Mouse (Mus musculus) granulocyte monocyte progenitor cell, adult 5-6 weeks (primary cell): ENCODE measurements around the gene Panx3. TPM values are rescaled to one million over a fixed set of nuclear protein-coding genes. Genes with fewer than 3 reads are reported as not detected.

ENCODE experiments used
- ATAC-seq: replicated peaks from 2 replicates; pipeline ENCODE4 v1.8.0; 2016; ENCODE audit warnings: mild to moderate bottlenecking, moderate TSS enrichment, inconsistent platforms; ENCODE audit not compliant: poor library complexity, severe bottlenecking
- total RNA-seq, 2 experiments: library from RNA; stranded (forward) in 1 of 2; stranded (reverse) in 1 of 2; fragments of 200-712, 200-1000 nt in 1 of 2; fragments of >200 nt in 1 of 2; fragmentation: Nextera tagmentation in 1 of 2; gene quantifications; 2 replicates each; pipeline ENCODE4 v1.2.3; 2014 to 2017

Gene Panx3
- total RNA-seq, 2 experiments from 2014 or later: not detected

DNA sequence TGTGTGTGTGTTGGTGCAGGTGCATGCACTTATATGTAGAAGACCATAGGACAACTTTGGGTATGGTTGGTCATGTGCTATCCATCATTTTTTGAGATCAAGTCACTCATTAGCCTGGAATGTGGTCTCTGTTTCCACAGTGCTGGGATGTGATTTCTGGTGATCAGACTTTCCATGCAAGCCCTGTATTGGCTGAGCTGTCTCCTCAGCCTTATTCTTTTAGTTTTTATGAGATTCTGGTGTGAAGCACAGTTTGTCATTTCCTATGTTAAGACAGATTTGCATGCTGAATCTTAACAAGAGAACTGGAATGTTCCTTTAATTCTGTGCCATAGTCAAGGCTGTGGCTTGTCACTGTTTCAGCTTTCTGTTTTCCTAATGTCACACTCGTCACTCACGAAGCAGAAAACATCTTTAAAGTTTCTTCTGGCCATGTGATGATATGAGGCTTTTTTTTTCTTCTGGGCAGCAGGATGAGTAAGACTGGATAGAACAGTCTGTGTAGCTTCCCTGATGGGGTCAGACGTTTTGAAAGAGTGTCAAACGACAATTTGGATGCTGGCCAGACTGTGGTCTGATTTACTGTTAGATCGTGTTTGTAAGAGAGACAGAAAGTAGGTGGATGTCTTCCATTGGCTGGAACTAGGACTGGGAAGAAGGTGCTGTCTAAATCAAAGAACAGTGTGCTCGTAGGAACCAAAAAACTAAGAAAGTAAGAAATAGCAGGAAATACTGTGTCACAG, 32.1 kb downstream of the Panx3 start:
- ATAC-seq: no peak

GRCm38 (mm10) chr9:37636335-37636734, 32.7 kb downstream of the Panx3 start:
- peak; percentile 94 for ATAC-seq

DNA sequence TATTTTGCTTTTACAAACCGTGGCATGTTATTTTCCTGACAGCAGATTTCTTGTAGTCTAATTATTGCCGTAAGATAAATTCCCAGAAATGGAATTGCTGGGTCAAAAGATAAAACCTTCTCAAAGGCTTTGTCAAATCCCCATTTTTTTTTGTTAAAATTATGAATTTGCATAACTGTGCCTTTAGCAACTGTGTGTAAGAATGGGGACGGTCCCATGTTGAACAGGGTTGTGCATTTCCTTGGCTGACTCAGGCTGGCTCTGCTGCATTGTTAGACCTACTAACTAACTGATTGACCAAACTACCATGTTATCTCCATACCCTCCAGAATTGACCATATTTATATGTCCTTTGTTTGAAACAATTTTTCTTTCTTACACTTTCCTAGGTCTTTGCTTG, 34.8 kb downstream of the Panx3 start:
- no peak for ATAC-seq

- no peak for ATAC-seq
These were observed 36.7 kb downstream of the Panx3 start for GRCm38 (mm10) chr9:37632305-37632704.

DNA sequence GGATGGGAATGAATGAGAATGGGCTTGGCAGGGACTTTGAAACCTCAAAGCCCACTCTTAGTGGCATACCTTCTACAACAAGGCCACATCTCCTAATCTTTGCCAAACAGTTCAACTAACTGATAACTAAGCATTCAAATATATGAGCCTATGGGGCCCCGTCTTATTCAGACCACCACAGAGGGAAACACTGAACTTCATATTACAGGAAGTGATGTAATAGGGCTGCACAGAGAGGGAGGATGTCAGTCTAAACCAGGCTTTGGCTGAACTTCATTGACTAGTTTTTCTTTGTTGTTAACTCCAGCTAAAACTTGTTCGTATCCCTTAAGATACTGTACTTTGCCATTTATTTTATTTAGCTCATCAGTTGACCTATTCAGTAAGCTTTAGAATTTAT, 39.1 kb downstream of the Panx3 start:
- peak; percentile 63; the same call in 1 of the 2 replicates for ATAC-seq

DNA sequence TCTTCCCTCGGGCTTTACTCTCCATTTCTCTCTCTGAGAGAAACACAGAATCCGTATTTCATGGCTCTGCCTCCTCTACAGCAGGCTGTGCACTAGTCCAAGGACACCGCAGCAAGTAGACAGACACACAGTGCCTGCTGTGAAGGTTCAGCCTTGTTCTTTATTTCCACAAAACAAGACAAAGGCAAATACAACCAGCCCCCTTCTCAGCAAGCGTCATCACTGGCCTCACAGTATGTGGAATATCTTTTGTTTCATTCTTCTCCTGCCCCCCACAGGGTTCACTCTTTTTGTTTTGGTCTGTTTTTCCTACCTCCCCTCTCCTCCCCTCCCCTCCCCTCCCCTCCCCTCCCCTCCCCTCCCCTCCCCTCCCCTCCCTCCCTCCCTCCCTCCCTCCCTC, 40.5 kb downstream of the Panx3 start:
- ATAC-seq: no peak

GRCm38 (mm10) chr9:37627263-37627662, 41.8 kb downstream of the Panx3 start:
- no peak for ATAC-seq

DNA sequence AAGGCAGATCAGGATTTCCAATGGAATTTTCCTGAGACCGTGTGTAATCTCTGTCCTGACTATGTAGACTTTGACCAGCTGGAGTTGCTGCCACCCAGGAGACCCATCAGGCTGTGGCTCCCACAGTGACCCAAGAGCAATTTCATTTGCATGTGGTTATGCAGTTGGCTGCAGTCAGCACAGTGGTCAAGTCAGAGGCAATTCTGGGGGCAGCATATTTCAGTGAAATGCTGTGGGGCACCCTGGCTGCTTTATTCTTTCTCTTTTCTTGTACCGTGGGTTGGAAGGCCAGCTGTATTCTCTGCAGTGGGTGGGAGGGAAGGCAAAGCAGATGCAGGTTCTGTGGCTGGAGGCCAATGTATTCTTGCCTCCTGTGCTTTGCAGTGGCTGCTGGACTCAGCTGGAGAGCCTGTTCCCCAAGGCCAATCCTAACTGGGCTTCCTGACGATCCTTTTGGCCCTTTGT, 42.9 kb downstream of the Panx3 start:
- ATAC-seq: no peak

DNA sequence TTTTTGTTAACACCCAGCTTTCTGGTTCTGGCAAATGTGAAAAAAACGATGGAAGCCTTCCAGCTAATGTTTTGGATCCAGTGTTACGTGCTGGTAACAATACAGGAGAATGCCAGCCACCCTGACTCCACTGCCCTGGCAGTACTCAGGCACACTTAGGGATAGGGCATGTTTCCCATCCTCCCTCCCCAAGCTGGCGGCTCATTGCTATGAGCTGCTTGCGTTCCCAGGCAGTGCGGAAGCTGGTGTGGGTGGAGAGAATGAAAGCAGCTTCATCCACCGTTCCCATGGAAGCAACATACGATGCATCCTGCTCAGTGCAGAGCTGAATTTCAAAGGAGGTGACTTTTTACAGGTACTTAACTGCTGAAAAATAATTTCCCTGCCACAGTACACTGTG, 43.4 kb downstream of the Panx3 start:
- ATAC-seq: no peak

DNA sequence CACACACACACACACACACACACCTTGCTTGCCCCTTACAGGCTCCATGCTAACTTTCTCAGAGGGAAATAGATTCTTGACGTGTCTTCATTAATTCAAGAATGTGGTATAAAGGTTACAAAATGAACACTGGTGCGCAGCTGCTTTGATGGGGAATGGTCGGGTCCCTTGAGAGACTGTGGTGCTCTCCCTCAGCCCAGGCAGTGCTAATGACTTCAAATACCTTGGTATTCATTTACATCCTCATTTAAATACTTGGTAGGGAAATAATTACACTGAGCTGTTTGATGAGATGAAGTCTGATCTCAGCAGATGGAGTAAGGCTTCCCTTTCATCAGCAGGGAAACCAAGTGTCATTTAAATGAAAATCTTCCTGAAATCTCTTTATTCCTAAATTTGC, 43.9 kb downstream of the Panx3 start:
- no peak for ATAC-seq

DNA sequence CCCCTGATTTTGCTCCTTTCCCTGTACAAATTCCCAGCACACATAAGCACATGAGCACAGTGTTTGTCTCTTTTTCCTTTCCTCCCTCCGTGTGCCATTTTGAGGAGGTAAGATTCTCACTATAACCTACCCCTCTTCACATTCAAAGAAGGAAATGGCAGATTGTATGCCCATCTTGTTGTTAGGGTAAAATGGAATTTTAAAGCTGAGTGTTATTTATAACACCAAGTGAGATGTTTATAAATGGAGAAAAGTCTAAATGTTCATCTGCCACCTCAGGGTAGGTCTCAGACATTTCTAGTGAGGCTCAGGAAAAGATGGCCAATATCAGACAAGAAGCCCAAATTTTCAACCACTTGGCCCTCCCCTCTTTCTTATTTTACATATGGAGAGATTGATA, 44.5 kb downstream of the Panx3 start:
- ATAC-seq: no peak

- ATAC-seq: no peak
These were observed 45.1 kb downstream of the Panx3 start for GRCm38 (mm10) chr9:37623981-37624380.

- ATAC-seq: no peak
These were observed 47.7 kb downstream of the Panx3 start for GRCm38 (mm10) chr9:37621290-37621689.

GRCm38 (mm10) chr9:37616770-37617169, 52.3 kb downstream of the Panx3 start:
- peak; percentile 42 for ATAC-seq

GRCm38 (mm10) chr9:37615220-37615619, 53.8 kb downstream of the Panx3 start:
- ATAC-seq: no peak

- ATAC-seq: no peak
These were observed 54.7 kb downstream of the Panx3 start for GRCm38 (mm10) chr9:37614316-37614715.

DNA sequence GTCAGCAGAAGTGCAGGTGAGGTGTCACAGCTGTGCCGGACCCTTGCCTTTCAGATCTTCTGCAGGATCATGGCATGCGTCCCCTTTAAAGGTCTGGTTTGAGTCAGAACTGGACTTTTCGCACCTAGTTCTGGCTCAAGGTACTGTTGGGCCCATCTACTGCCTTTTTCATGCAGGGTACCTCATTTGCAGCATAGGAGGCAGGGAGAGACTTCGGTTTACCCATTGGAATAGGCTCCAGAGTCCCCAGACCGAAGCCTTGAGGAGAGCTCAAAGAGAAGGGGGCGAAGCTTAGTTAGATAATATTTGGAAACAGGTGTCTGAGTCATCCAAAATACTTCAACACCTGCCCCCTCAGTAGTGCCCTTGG, 55.1 kb downstream of the Panx3 start:
- ATAC-seq: no peak; the same call in 1 of the 2 replicates

DNA sequence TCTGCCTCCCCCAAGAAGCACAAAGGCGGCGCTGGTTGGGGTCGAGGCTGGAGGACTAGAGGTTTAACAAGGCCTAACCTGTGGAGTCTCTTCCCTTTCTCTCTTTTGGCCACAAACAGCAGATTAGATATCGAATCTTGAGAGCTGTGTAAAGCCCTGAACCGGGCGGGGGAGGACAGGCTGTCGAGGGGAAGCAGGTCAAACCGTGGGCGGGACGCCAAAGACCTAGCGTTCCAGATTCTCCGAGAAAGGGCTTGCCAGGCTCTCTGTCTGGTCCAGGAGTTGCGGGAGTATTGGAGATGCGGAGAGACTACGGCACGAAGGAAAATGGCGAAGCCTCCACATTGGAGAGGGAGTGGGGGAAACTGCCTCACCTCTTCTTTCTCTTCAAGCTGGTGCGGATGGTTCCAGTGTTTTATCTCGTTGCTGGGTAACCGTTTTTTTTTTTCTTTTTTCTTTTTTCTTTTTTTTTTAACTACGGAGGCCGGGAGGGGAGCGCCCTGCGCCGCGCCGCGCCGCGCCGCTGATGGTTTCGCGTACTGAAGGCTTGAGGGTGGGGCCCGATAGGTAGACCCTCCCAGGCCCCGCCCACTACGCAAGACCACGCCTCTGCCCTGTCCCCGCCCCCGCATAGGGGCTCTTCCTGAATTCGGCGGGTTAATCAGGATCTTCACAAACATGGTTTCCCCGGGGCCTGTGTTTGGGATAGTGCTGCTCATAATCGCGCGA, 55.7 kb downstream of the Panx3 start, which contains the start of gene Spa17:
TSS of gene Spa17 (minus strand) at position 541 of the 729 bp plus-strand sequence.
- ATAC-seq: peak; percentile 98
